Mouse (Mus musculus) central nervous system, embryonic 11.5 days (tissue): Measurements from ENCODE around the gene Lrp6. TPM values are rescaled to one million over a fixed set of nuclear protein-coding genes. Genes with fewer than 3 reads are reported as not detected.

ENCODE experiments used
- polyA plus RNA-seq: library from polyadenylated mRNA; depleted of rRNA; stranded (reverse); fragments of >200 nt; gene quantifications from 2 replicates; pipeline ENCODE4 v1.2.3, GENCODE M21; 2012; rRNA removed

Lrp6 gene
- 30.6 and 40.2 TPM in 2 replicates for polyA plus RNA-seq

DNA sequence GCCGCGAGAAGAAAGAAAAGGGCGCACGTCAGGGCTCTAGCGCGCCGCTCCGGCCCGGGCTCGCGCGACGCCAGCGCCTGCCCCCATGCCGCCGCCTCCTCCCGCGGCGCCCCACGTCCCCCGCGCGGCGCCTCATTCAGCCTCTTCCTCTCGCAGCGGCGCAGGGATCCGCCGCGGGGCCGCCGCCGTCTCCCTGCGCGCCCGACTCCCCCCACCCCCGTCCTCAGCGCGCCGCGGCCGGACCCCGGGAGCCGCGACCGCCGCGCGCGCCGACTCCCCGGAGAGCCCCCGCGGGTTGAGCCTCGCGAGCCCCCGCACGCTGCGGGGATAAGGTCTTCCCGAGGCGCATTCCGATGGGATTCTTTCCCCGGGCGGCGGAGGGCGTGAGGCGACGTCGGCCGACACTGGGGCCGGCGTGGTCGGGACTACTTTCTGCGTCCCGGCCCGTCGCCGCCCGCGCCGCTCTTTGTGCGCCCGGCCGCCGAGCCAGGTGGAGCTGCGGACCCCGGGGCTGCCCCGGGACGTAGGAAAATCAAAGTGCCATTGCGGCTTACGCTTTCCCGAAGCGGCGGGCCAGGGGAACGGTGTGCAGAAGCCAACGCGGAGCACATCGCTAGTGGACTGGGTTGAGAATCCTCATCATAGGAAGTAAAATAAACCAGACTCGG, at the start of gene Lrp6:
TSS of gene Lrp6 (minus strand) at position 148 of the 668 bp plus-strand sequence.

Other genes starting within 250 kb of the Lrp6 start
- gene Bcl2l14, start 170.6 kb downstream of the Lrp6 start, polyA plus RNA-seq: 0.02 and 0.09 TPM in 2 replicates
- gene Mansc1, start 65.5 kb upstream of the Lrp6 start, polyA plus RNA-seq: 0.55 and 1.0 TPM in 2 replicates
- gene Borcs5, start 72.5 kb upstream of the Lrp6 start, polyA plus RNA-seq: 10.6 and 12.6 TPM in 2 replicates
- gene Dusp16, start 225.7 kb upstream of the Lrp6 start, polyA plus RNA-seq: 15.9 and 18.9 TPM in 2 replicates